Mouse (Mus musculus) limb, embryonic 10.5 days (tissue): Measurements from ENCODE around the gene Cradd. TPM values are rescaled to one million over a fixed set of nuclear protein-coding genes. Genes with fewer than 3 reads are reported as not detected.

Experiments
- DNase-seq: peaks from one replicate; pipeline ENCODE4 v3.0.0-alpha.2; 2017; ENCODE audit warnings: low spot score
- H3K27ac ChIP-seq: fragments of 300-500 bp; sonication (generic); 2 replicates; pipeline ENCODE4 v1.5.1; 2016; ENCODE audit warnings: mild to moderate bottlenecking
- H3K27me3 ChIP-seq: fragments of 300-500 bp; sonication (generic); 2 replicates; pipeline ENCODE4 v1.6.1; 2016; ENCODE audit warnings: low read depth, mild to moderate bottlenecking; ENCODE audit not compliant: poor library complexity, severe bottlenecking
- H3K36me3 ChIP-seq: fragments of 300-500 bp; sonication (generic); 2 replicates; pipeline ENCODE4 v1.6.1; 2016; ENCODE audit warnings: mild to moderate bottlenecking, moderate library complexity
- H3K4me1 ChIP-seq: fragments of 300-500 bp; sonication (generic); 2 replicates; pipeline ENCODE4 v1.6.1; 2016
- H3K4me3 ChIP-seq: fragments of 300-500 bp; sonication (generic); 2 replicates; pipeline ENCODE4 v1.5.1; 2016; ENCODE audit warnings: mild to moderate bottlenecking, moderate library complexity
- H3K9me3 ChIP-seq: fragments of 300-500 bp; sonication (generic); replicated peaks from 2 replicates; pipeline ENCODE4 v1.6.1; 2016; ENCODE audit warnings: mild to moderate bottlenecking
- WGBS: fragments of 180-500 bp; shearing (Covaris S2); methylation state at CpG from one replicate; pipeline ENCODE4 v1.1.7; 2016; 5-methylcytosine and 5-hydroxymethylcytosine counted together
- polyA plus RNA-seq: library from polyadenylated mRNA; unstranded; fragments of >200 nt; fragmentation: Nextera tagmentation; extraction: Ambion mirVana; gene quantifications from 2 replicates; pipeline ENCODE4 v1.2.1, GENCODE M21; 2016

Gene Cradd
- polyA plus RNA-seq, 1 experiment from 2014 or later, result 11.9 TPM

DNA sequence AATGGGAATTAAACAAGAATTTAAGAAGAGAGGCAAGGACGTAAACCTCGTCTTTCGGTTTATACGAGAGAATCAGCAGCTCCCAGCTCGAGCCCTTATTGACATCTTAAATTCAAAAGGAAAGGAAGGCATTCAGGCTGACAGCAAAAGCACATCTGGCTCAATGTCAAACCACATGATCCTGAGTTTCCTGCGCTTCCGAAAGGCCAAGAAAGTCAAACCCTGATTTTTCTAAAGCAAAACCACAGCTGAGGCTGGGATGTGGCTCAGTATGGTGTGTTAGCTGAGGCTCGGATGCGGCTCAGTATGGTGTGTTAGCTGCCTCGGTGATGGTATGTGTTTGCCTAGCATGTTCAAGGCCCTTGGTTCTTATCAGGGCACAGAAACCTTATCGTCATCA is 26.9 kb downstream of the Cradd start:
- Histone ChIP-seq H3K27me3 (no peaks in the 10 kb centered on the region), H3K4me1 (peaks cover 19% of the 10 kb centered on the region), H3K9me3 (no peaks in the 10 kb centered on the region), H3K4me3 (no peak overlapping the region), H3K27ac (no peak overlapping the region), H3K36me3 (0 out of 2 replicates have a peak, but pooled peaks cover 2% of the 10 kb centered on the region)
- 86% methylated on average over 11 of the region's 11 CpGs for WGBS
- DNase-seq, result no peak

DNA sequence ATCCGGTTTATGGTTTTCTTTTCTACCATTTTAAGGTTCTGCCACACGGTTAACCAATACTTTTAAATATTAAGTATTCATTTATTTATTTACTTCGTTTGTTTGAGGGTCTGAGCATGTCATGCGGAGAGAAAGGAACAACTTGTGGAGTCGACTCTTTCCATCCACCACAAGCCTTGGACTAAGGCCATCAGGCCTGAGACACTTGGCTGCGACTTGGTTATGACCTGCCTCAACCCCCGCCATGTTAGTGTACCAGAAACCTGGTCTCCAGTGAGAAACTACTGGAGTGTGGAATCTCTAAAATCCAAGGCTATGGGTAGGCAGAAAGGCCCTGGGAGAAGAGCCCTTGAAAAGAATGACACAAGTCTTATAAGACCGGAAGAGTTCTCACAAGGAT is 30.7 kb downstream of the Cradd start:
- no peak for DNase-seq
- Histone ChIP-seq H3K36me3 (no peaks in the 10 kb centered on the region), H3K9me3 (no peaks in the 10 kb centered on the region), H3K27me3 (no peaks in the 10 kb centered on the region), H3K4me1 (peaks cover 8% of the 10 kb centered on the region; the same call in 1 of the 2 replicates), H3K4me3 (no peak overlapping the region), H3K27ac (no peak overlapping the region)
- 94% methylated on average over 8 of the region's 8 CpGs for WGBS

GRCm38 (mm10) chr10:95292269-95292668 is 31.7 kb downstream of the Cradd start:
- Histone ChIP-seq H3K27me3 (no peaks in the 10 kb centered on the region), H3K27ac (no peak overlapping the region), H3K4me1 (no peaks in the 10 kb centered on the region), H3K36me3 (no peaks in the 10 kb centered on the region), H3K4me3 (no peak overlapping the region), H3K9me3 (no peaks in the 10 kb centered on the region)
- 97% methylated on average over 5 of the region's 5 CpGs for WGBS
- no peak for DNase-seq

- Histone ChIP-seq H3K4me3 (no peak overlapping the region), H3K27ac (no peak overlapping the region), H3K4me1 (no peaks in the 10 kb centered on the region), H3K36me3 (no peaks in the 10 kb centered on the region), H3K9me3 (no peaks in the 10 kb centered on the region), H3K27me3 (no peaks in the 10 kb centered on the region)
- 81% methylated on average over 13 of the region's 13 CpGs for WGBS
- no peak for DNase-seq
Observed at GRCm38 (mm10) chr10:95291133-95291876, 32.6 kb downstream of the Cradd start.

- Histone ChIP-seq H3K9me3 (no peaks in the 10 kb centered on the region), H3K36me3 (no peaks in the 10 kb centered on the region), H3K27ac (no peak overlapping the region), H3K27me3 (no peaks in the 10 kb centered on the region), H3K4me1 (no peaks in the 10 kb centered on the region), H3K4me3 (no peak overlapping the region)
- DNase-seq, result no peak
- 86% methylated on average over 8 of the region's 8 CpGs for WGBS
Observed at GRCm38 (mm10) chr10:95289819-95290218, 34.1 kb downstream of the Cradd start.

DNA sequence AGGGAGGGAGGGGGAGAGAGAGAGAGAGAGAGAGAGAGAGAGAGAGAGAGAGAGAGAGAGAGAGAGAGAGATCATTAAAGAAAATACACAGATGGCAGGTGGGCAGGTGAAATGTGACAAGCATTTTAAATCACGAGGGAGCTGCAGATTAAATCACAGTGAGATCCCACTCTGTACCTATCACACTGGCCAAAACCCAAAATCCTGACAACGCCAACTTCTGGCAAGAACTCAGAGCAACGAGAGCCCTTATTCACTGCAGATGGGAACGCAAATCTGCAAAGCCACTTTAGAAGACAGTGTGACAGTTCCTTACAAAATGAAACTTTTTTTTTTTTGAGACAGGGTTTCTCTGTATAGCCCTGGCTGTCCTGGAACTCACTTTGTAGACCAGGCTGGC is 35.7 kb downstream of the Cradd start:
- no peaks in the 10 kb centered on the region for H3K9me3 ChIP-seq
- WGBS, result 84% methylated on average over 4 of the region's 4 CpGs
- no peak overlapping the region for H3K4me3 ChIP-seq

DNA sequence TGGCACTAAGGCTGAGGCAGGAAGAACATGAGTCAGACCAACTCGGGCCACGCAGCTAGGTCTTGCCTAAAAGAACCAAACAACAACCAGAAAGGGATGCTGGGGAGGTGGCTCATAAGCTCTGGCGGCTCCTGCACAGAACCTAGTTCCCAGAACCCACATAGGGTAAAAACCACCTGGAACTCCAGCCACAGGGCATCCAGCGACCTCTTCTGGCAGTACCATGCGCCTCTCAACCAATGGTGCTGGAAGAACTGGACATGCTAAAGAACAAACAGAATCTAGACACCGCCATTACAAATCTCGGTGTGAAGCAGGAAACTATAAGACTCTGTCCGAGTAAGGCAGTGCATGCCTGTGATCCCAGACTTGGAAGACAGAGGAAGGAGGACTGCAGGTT is 36.6 kb downstream of the Cradd start:
- Histone ChIP-seq H3K27me3 (no peaks in the 10 kb centered on the region), H3K27ac (no peak overlapping the region), H3K4me1 (peaks cover 3% of the 10 kb centered on the region; the same call in 1 of the 2 replicates), H3K4me3 (no peak overlapping the region), H3K36me3 (no peaks in the 10 kb centered on the region), H3K9me3 (no peaks in the 10 kb centered on the region)
- DNase-seq, result no peak
- whole genome bisulfite sequencing, result 89% methylated on average over 8 of the region's 8 CpGs

More for the DNA sequence above, 35.7 kb downstream of the Cradd start:
- DNase-seq, result no peak
- Histone ChIP-seq H3K27me3 (no peaks in the 10 kb centered on the region), H3K36me3 (no peaks in the 10 kb centered on the region), H3K27ac (no peak overlapping the region), H3K4me1 (no peaks in the 10 kb centered on the region)

DNA sequence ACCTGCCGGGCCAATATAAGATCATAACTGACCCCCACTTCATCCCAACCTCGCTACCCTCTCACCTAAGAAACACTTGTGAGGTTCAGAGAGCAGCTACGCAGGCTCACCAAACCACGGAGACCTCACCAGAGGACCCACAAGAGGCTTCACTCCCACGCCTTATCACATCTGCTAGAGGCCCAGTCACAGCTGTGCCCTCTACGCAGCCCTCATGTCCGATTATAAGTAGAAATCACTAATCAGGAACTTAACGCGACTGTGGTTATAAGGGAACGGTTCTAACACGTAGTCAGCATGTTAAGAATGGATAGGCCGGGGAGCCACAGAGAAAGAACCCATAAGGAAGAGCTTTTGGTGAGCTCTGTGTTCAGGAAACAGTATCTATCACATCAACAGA is 40.5 kb downstream of the Cradd start:
- H3K27me3 ChIP-seq, result no peaks in the 10 kb centered on the region
- H3K27ac ChIP-seq, result no peak overlapping the region
- H3K4me1 ChIP-seq, result peaks cover 5% of the 10 kb centered on the region; the same call in 1 of the 2 replicates
- H3K36me3 ChIP-seq, result no peaks in the 10 kb centered on the region
- DNase-seq, result no peak
- 92% methylated on average over 12 of the region's 12 CpGs for WGBS
- H3K9me3 ChIP-seq, result no peaks in the 10 kb centered on the region
- no peak overlapping the region for H3K4me3 ChIP-seq

GRCm38 (mm10) chr10:95281996-95282395 is 41.9 kb downstream of the Cradd start:
- Histone ChIP-seq H3K27ac (no peak overlapping the region), H3K9me3 (no peaks in the 10 kb centered on the region), H3K4me1 (peaks cover 5% of the 10 kb centered on the region; the same call in 1 of the 2 replicates), H3K4me3 (no peak overlapping the region), H3K27me3 (no peaks in the 10 kb centered on the region), H3K36me3 (no peaks in the 10 kb centered on the region)
- WGBS, result 92% methylated on average over 3 of the region's 3 CpGs
- no peak for DNase-seq

DNA sequence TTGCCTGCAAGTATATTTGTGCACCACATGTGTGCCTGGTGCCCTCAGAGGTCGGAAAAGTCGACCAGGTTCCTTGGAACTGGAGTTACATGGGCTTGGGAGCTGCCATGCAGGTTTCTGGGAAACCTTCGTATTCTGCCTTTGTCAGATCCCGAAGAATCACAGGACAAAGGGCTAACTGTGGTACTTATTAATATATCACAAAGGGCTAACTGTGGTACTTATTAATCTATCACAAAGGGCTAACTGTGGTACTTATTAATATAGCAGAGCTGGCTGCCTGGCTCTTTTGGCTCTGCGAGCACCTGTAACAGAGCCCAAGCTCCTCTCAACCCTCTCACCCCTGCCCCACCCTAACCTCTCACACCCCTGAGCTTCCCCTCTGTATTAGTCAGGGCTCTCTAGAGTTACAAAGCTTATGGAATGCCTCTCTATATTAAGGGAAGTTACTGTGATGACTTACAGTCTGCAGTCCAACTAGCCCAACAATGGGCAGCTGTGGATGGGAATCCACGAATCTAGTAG is 42.4 kb downstream of the Cradd start:
- WGBS, result 90% methylated on average over 6 of the region's 6 CpGs

DNA sequence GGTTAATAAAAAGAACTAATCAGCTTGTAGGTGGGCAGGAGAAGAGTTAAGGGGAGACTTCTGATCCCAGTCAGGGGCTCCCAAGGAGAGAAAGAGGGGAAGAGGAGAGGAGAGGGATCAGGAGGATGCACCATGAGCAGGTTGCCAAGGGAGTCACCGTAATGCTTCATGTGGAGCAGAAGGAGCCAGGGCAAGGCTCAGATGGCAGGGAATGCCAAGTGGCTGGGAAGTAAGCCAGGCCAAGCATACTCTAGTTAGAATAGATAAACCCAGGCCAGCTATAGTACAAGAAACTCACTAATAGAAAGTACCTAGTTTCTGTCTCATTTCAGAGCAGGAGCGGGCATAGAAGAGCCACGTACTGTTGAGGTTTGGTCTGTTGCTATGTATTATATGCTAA is 43.6 kb downstream of the Cradd start:
- DNase-seq, result no peak
- Histone ChIP-seq H3K27ac (no peak overlapping the region), H3K36me3 (no peaks in the 10 kb centered on the region), H3K4me1 (peaks cover 5% of the 10 kb centered on the region; the same call in 1 of the 2 replicates), H3K27me3 (no peaks in the 10 kb centered on the region), H3K4me3 (no peak overlapping the region), H3K9me3 (no peaks in the 10 kb centered on the region)
- 94% methylated on average over 3 of the region's 3 CpGs for WGBS

More for the DNA sequence above, 42.4 kb downstream of the Cradd start:
- peaks cover 5% of the 10 kb centered on the region; the same call in 1 of the 2 replicates for H3K4me1 ChIP-seq
- DNase-seq, result no peak
- H3K27me3 ChIP-seq, result no peaks in the 10 kb centered on the region
- no peaks in the 10 kb centered on the region for H3K9me3 ChIP-seq
- no peak overlapping the region for H3K27ac ChIP-seq
- H3K4me3 ChIP-seq, result no peak overlapping the region
- no peaks in the 10 kb centered on the region for H3K36me3 ChIP-seq

GRCm38 (mm10) chr10:95279459-95279858 is 44.5 kb downstream of the Cradd start:
- Histone ChIP-seq H3K36me3 (no peaks in the 10 kb centered on the region), H3K4me1 (peaks cover 5% of the 10 kb centered on the region; the same call in 1 of the 2 replicates), H3K9me3 (no peaks in the 10 kb centered on the region), H3K27ac (no peak overlapping the region), H3K27me3 (no peaks in the 10 kb centered on the region), H3K4me3 (no peak overlapping the region)
- 89% methylated on average over 1 of the region's 1 CpGs for WGBS
- DNase-seq, result no peak

DNA sequence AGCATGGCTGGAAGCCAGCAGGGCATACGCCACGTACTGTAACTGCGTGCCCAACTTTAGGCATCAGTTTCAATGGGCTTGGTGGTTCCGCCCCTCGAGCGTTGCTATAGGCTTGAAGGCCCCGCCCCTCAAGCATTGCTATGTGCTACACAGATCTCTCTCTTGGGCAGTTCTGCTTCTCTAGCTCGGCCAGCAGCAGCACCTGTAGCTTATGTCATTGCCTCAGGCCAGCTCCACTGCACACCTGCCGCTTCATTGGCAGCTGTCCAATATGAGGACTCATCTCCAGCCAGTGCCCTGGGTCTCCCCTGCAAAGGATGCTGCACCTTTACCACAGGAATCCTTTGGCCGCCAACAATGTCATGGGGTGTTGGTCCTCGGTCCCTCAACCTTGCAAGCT is 45.8 kb downstream of the Cradd start:
- WGBS, result 89% methylated on average over 11 of the region's 11 CpGs
- no peak for DNase-seq
- no peaks in the 10 kb centered on the region for H3K27me3 ChIP-seq
- no peaks in the 10 kb centered on the region for H3K36me3 ChIP-seq
- H3K9me3 ChIP-seq, result no peaks in the 10 kb centered on the region
- H3K4me1 ChIP-seq, result peaks cover 5% of the 10 kb centered on the region; the same call in 1 of the 2 replicates
- no peak overlapping the region for H3K4me3 ChIP-seq
- no peak overlapping the region for H3K27ac ChIP-seq
